Mouse (Mus musculus) small intestine, adult 2 months (tissue): ENCODE measurements around the gene Abhd4. TPM values are rescaled to one million over a fixed set of nuclear protein-coding genes. Genes with fewer than 3 reads are reported as not detected.

ENCODE experiments used
- H3K27ac ChIP-seq: fragments of 200-500 bp; 2 replicates; pipeline ENCODE4 v1.5.1; 2012; ENCODE audit warnings: low read depth, low read length, control low read depth, inconsistent platforms; ENCODE audit not compliant: insufficient read depth
- H3K27me3 ChIP-seq: fragments of 200-500 bp; 2 replicates; pipeline ENCODE4 v1.6.1; 2012; ENCODE audit warnings: mild to moderate bottlenecking, moderate library complexity, low read length, inconsistent platforms; ENCODE audit not compliant: control insufficient read depth, insufficient read depth
- H3K36me3 ChIP-seq: fragments of 200-500 bp; 2 replicates; pipeline ENCODE4 v1.6.1; 2012; ENCODE audit warnings: mild to moderate bottlenecking, low read length, control low read depth, inconsistent platforms; ENCODE audit not compliant: control insufficient read depth, insufficient read depth
- H3K4me1 ChIP-seq: fragments of 200-500 bp; 2 replicates; pipeline ENCODE4 v1.6.1; 2012; ENCODE audit warnings: low read length, inconsistent platforms, mixed read lengths; ENCODE audit not compliant: control insufficient read depth, insufficient read depth, insufficient read length
- H3K4me3 ChIP-seq: fragments of 200-500 bp; 2 replicates; pipeline ENCODE4 v1.5.1; 2012; ENCODE audit warnings: low read depth, mild to moderate bottlenecking, control low read depth, inconsistent platforms, low read length, moderate library complexity
- CTCF ChIP-seq: fragments of 200-500 bp; IDR thresholded peaks from 2 replicates; pipeline ENCODE4 v1.5.1; 2012; ENCODE audit warnings: low read depth, mild to moderate bottlenecking, control low read depth, inconsistent platforms, low read length, moderate library complexity, mixed read lengths; ENCODE audit not compliant: insufficient replicate concordance, insufficient read length; ENCODE audit errors: extremely low read depth
- POLR2A ChIP-seq: fragments of 200-500 bp; IDR thresholded peaks from 2 replicates; pipeline ENCODE4 v1.6.1; 2012; ENCODE audit warnings: low read depth, mild to moderate bottlenecking, control low read depth, inconsistent platforms, low read length, moderate library complexity
- WGBS: fragments of 180-500 bp; shearing (Covaris S2); methylation state at CpG from one replicate; pipeline ENCODE4 v1.1.7; 2018; 5-methylcytosine and 5-hydroxymethylcytosine counted together
- polyA plus RNA-seq: library from polyadenylated mRNA; depleted of rRNA; stranded (reverse); fragments of >200 nt; gene quantifications from 2 replicates; pipeline ENCODE4 v1.2.3, GENCODE M21; 2012

The Abhd4 gene
- polyA plus RNA-seq, 1 experiment = 53.6 TPM

GRCm38 (mm10) chr14:54263099-54263498 lies 9.1 kb downstream of the Abhd4 start:
- no peak for TF ChIP-seq CTCF
- no peak for TF ChIP-seq POLR2A
- Histone ChIP-seq H3K4me1 (peaks cover 17% of the 10 kb centered on the region; the same call in 1 of the 2 replicates), H3K27me3 (no peaks in the 10 kb centered on the region), H3K4me3 (no peak overlapping the region), H3K27ac (no peak overlapping the region), H3K36me3 (peaks cover 27% of the 10 kb centered on the region)
- WGBS = 96% methylated on average over 6 of the region's 6 CpGs

DNA sequence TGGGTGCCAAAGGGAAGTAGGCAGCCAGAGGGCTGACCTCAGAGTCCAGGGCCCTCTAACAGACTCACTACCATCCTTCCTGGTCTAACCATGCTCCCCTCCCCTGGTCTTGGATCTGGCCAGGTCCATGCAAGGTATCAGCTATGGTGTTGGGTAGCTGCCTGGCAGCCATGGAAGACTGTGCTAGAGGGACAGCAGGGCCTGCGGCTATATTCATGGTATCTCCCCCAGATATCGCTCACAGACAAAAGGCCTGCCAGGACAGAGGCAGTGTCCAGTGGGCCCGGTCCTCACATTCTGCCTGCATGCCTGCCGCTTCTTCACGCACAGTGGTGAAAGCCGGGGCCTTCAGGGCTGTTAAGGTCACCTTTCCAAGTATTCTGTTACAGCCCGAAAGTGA lies 10.2 kb downstream of the Abhd4 start:
- Histone ChIP-seq H3K4me3 (no peak overlapping the region), H3K36me3 (peaks cover 32% of the 10 kb centered on the region), H3K27me3 (no peaks in the 10 kb centered on the region), H3K4me1 (peaks cover 10% of the 10 kb centered on the region; the same call in 1 of the 2 replicates), H3K27ac (no peak overlapping the region)
- TF ChIP-seq POLR2A = no peak
- no peak for TF ChIP-seq CTCF
- 94% methylated on average over 7 of the region's 7 CpGs for WGBS

- Histone ChIP-seq H3K27ac (no peak overlapping the region), H3K4me3 (no peak overlapping the region), H3K4me1 (peaks cover 8% of the 10 kb centered on the region; the same call in 1 of the 2 replicates), H3K27me3 (no peaks in the 10 kb centered on the region), H3K36me3 (peaks cover 32% of the 10 kb centered on the region)
- TF ChIP-seq POLR2A (no peak), CTCF (no peak)
- 83% methylated on average over 10 of the region's 10 CpGs for WGBS
Measured at GRCm38 (mm10) chr14:54265093-54265492, 11.1 kb downstream of the Abhd4 start.

DNA sequence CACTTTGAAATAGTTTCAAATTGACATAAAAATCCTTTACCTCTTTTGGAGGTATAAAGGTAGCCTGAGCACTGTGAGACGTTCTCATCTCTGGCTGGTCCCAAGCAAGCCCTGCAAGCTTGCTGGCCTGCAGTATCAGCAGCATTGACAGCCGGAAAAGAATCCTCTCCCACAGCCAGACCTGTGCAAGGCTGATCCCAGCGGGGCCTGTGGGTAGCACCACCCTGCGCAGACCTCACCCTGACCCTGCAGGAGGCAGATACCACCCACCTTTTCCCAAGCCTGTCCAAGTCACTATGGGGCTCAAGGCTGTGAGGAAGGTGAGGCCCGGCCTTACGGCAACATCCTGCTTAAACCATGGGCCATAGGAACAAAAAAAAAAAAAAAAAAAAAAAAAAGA lies 12.0 kb downstream of the Abhd4 start:
- 93% methylated on average over 6 of the region's 6 CpGs for WGBS
- Histone ChIP-seq H3K4me3 (no peak overlapping the region), H3K27ac (no peak overlapping the region), H3K27me3 (no peaks in the 10 kb centered on the region), H3K4me1 (peaks cover under 1% of the 10 kb centered on the region; the same call in 1 of the 2 replicates), H3K36me3 (peaks cover 32% of the 10 kb centered on the region)
- no peak for TF ChIP-seq CTCF

- no peak overlapping the region for H3K4me3 ChIP-seq
- TF ChIP-seq POLR2A (no peak), CTCF (no peak)
- peaks cover 28% of the 10 kb centered on the region for H3K36me3 ChIP-seq
- H3K27me3 ChIP-seq = no peaks in the 10 kb centered on the region
- H3K4me1 ChIP-seq = no peaks in the 10 kb centered on the region
- no peak overlapping the region for H3K27ac ChIP-seq
- 93% methylated on average over 10 of the region's 10 CpGs for WGBS
Measured at GRCm38 (mm10) chr14:54267966-54268365, 14.0 kb downstream of the Abhd4 start.

GRCm38 (mm10) chr14:54269566-54269965 lies 15.6 kb downstream of the Abhd4 start:
- no peak overlapping the region for H3K27ac ChIP-seq
- H3K4me1 ChIP-seq = no peaks in the 10 kb centered on the region
- TF ChIP-seq CTCF (no peak), POLR2A (no peak)
- no peak overlapping the region for H3K4me3 ChIP-seq
- no peaks in the 10 kb centered on the region for H3K27me3 ChIP-seq
- WGBS = 96% methylated on average over 3 of the region's 3 CpGs
- peaks cover 21% of the 10 kb centered on the region for H3K36me3 ChIP-seq

GRCm38 (mm10) chr14:54270413-54270812 lies 16.4 kb downstream of the Abhd4 start:
- Histone ChIP-seq H3K4me1 (no peaks in the 10 kb centered on the region), H3K36me3 (peaks cover 12% of the 10 kb centered on the region), H3K27me3 (no peaks in the 10 kb centered on the region), H3K27ac (no peak overlapping the region), H3K4me3 (no peak overlapping the region)
- TF ChIP-seq POLR2A = no peak
- TF ChIP-seq CTCF = no peak
- 89% methylated on average over 3 of the region's 3 CpGs for WGBS
